Mouse (Mus musculus) megakaryocyte progenitor cell, adult 5-6 weeks (primary cell): ENCODE results near the gene Rab3d. TPM values are rescaled to one million over a fixed set of nuclear protein-coding genes. Genes with fewer than 3 reads are reported as not detected.
A peak's percentile ranks its signal among the peaks of the same experiment; 100 is the strongest.

ENCODE experiments used
- ATAC-seq: replicated peaks from 2 replicates; pipeline ENCODE4 v1.8.0; 2016; ENCODE audit warnings: mild to moderate bottlenecking, moderate TSS enrichment, inconsistent platforms; ENCODE audit not compliant: poor library complexity
- total RNA-seq, 2 experiments: library from RNA; stranded (forward) in 1 of 2; stranded (reverse) in 1 of 2; fragments of 157-497, 149-512 nt in 1 of 2; fragments of 200-1000 nt in 1 of 2; gene quantifications; 2 replicates each; pipeline versions ENCODE4 v1.2.3 to v1.2.4; 2015 to 2017

Gene Rab3d
- total RNA-seq, 2 experiments from 2014 or later, result 14.5 to 37.3 TPM

DNA sequence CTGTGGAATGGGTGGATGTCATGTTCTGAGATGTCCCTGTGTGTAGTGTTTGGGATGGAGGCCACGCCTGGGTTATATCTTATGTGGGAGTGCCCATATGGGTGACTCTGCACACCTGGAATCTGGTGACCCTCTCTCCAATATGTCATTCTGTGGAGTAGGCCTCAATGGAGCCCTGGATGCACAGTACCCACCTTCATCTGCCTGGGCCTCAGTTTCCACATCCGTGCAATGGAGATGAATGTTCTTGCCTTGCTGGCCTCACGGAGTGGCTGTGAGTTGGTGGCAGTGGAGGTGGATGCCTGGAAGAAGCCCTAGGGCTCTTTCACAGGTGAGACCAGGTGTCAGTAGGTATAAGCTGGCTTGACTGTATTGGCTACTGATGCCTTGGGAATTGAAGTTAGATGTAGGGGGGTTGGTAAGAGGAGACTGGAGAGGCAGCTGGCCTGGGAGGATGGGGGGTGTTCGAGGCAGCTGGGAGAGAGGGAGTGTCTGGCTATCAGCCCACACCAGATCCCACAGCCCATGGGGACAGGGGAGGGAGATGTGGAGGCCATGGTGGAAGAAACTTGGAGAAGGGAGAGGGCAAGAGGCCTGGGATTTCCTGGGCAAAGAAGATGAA is 20.4 kb upstream of the Rab3d start:
- ATAC-seq, result no peak

DNA sequence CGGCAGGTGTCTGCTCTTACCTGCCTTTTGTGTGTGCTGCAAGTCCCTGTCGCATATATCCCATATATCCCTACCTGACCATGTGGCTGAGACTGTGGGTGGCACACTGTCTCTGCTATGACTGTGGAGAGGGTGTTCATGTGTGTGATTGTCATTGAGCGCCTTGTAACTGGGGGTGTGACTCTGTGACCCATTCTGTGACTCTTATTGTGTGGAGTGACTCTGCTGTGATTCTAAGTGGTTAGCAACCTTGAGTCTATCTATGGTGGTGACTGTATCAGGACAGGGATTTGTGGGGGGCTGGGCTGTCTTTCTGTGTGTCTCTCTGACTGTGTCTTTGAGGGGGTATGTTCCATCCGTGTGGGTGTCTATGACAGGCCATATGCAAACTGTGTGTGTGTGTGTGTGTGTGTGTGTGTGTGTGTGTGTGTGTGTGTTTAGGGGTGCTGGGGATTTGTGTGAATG is 19.8 kb upstream of the Rab3d start:
- no peak for ATAC-seq

DNA sequence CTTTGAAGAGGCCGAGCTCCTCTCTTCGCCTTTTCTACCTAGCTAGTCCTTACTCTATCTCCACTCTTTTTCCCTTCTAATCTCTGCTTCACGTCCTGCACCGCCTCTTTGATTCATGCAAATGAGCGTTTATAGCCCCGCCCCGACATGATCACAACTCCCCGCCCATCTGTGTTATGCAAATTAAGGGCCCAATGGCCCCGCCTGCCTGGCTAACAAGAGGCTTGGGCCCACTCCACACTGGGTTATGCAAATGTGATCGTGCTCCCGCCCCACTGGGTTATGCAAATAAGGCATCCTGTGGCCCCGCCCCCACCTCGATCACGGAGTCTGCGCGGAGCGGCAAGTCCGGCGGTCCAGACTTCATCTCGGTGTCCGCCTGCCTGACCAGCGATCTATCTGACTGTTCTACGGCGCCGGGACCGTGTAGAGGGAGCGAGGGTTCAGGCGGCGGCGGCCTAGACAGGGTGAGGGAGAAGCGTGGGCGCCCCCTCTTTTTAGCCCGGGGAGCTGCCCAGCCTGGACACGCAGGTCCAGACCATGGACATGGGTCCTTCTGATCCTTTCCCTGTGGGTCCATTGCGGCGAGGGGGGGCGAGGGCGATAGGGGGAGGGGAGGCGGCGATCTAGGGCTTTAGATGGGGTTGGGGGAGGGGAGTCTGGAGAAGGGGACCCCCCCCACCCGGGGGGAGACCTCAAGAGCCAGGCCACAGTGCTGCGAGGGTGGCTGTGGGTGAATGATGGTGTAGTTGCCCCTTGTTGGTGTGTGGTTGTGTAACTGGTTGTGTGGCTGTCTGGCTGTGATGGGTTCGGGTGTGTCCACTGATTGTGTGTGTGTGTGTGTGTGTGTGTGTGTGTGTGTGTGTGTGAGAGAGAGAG is 18.9 kb upstream of the Rab3d start, which contains the start of gene Plppr2:
Plppr2 (plus strand) TSS at position 342 of the 879 bp plus-strand sequence.
- ATAC-seq, result peak; percentile 97

DNA sequence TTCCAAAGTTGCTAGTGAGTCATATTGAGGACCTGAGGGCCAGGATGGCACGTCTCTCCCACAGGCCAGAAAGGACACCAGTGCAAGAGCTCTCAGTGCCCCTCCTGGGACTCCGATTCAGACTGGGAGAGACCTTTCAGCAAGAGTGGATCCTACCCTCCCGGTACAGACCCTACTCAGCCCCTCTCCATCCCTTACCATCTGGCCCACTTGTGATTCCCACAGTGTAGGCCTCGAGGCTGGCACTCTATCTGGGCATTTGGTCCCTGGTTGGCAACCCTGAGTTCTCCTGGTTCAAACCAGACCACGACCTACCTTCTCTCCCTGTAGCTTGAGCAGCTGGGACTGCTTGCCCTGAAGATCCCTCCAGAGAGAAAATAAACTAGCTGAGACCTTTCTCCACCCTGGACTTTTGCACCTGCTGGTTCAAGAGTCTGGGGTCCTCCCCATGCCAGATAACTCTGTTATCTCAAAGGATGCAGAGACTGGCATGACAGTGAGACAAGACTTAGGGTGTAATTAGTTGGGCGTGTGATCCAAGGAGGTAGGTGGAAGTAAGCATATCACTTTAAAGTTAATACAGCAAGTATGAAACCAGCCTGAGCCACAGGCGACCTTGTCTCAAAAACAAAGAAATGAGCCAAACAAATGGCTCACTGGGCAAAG is 17.6 kb upstream of the Rab3d start:
- ATAC-seq, result no peak

DNA sequence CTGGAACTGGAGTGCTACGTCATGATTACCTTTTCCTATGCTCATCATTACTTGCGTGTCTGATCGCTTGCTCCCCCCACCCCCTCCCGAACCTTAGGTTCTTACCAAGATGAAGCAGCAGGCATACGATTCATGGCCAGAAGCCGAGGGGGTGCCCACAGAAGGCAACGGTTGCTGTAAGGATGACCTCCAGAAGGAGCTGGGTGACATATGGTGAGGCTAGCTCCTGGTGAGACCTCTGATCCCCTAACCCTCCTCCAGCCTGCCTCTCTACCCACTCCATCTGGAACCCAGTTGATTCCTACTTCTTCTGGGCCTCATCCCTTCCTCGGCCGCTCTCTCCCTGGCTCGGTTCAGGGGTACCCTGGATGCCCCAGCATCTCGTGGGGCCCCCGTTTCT is 16.0 kb upstream of the Rab3d start:
- no peak for ATAC-seq

DNA sequence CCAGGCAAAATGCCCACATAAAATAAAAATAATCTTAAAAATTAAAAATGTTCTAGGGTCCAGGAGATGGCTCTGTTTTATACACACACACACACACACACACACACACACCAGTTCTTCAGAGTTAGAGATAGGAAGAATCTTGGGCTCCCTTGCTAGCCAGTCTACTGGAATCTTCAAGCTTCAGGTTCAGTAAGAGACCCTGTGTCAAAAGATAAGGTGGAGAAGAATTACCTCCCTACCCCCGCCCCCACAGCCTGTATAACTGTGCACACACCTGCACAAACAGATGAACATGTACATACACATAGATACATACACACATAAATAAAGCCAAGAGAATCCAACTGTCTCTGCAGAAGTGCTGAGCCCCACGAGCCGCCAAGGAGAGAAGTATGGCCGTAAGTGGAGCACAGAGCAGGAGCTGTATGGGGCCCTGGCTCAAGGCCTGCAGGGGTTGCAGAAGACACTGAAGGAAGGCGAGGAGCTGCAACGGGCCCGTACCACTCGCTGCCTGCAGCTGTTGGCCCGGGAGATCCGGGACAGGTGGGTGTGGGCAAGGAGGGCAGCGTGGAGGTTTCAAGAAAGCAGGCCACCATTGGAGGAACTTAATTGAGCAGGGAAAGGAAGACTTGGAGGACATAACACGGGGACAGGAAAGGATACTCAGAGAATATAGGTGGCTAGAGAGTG is 14.6 kb upstream of the Rab3d start:
- ATAC-seq, result no peak

DNA sequence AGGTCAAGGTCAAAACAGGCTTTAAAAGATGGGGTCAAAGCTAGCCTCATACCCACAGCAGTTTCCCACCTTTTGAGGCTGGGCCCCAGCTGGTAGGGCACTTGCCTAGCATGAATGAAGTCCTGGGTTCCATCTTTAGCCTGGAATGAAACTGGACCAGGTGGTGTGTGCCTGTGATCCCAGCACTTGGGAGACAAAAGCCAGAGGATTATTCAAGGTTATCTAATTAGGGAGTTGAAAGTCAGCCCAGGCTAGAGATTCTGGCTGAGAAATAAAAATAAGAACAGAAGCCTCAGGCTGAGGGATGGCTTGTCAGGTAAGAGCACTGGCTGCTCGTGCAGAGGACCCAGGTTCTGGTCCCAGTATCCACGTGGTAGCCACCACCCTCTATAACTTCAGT is 14.0 kb upstream of the Rab3d start:
- ATAC-seq, result no peak

DNA sequence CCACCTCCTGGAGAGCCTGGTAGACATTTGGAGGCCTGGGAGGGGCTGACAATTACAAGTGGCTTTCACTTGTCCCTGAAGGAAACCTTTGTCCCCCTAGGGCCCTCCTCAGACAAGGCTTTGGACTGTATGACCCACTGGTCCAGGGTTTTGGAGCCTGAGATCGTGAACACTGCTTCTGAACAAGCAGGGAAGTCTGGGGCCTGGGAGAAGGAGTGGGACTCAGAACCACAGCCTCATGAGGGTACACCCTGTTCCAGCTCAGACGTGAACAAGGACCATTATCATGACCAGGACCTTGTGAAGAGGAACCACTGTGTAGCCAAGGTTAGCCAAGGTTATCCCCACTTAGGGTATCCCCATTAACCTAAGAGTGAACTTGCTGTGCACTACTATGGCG is 11.2 kb upstream of the Rab3d start:
- no peak for ATAC-seq

DNA sequence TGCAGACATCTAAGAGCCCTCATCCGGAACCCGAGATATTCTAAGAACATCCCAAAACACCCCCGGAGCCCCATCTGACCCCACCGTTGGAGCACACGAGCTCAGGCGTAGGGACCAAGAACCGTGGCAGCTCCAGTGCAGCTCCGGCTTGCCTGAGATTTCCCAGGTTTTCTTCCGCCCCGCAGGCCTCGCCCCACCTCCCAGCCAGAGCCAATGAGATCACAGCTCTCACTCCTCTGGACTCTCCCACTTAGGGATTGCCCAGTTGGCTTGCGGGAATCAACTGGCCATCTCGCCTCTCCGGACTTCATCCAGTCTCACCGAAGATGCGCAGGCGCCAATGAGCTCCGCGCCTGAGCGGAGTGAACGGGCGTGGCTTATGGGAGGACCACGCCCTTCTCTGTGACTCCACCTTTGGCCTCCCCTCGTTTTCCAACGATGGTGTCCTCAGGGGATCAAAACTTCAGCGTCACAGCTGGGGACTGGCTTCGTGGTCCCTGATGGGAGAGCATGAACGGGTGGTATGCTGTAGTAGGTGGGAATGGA is 9.3 kb upstream of the Rab3d start, which contains the start of the genes Ccdc159 and Tmem205:
Ccdc159 (plus strand) TSS at position 264 of the 546 bp plus-strand sequence.
Tmem205 (minus strand) TSS at position 349 of the 546 bp plus-strand sequence.
- ATAC-seq, result peak; percentile 77

DNA sequence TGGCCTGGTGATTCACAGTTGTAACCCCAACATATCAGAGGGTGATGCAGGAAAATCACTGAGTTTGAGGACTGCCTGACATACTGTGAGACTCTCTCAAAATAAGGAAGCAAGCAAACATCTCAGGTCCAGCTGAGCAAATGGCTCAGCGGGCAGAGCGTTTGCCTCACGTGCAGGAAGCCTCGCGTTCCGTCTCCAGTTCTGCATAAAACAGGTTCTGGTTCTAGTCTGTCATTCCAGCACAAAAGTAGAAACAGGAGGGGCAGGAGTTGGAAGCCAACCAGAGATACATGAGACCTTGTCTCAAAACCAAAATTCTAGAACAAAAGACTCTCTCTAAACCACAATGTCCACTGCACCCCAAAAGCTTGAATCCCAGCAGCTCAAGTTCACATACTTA is 8.8 kb upstream of the Rab3d start:
- 0 out of 2 replicates have a peak, but pooled peaks have one; percentile 7 for ATAC-seq

DNA sequence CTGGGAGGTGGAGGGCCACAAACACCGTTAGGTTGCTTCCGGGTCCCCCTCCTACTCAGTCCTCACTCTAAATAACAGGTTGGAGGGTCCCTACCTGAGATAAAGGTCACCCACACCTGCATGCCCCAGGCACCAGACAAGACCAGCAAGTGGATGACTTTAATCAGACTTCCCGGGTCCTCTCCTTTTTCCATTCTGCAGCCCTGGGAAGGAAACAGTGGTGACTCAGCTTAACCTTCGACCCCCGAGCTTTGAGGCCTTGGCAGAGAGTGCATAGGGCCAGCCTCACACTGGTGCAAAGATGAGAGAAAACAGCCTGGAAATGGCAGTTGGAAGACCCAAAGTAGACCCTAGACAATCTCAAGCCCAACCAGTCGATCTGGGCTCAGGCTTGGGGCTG is 8.2 kb upstream of the Rab3d start:
- ATAC-seq, result no peak

DNA sequence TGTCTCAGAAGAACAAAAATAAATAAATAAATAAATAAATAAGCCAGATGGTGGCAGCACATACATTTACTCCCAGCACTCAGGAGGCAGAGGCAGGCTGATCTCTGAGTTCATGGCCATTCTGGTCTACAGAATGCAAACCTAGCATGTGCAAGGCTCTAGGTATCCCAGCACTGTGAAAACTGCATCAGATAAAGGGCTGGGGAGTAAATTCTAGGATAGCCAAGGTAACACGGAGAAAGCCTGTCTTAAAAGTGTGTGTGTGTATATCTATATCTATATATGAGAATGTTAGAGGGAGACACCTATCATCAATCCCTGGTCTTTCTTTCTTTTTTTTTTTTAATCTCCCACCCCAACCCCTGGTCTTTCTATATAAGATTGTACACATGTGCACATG is 7.5 kb upstream of the Rab3d start:
- no peak for ATAC-seq

DNA sequence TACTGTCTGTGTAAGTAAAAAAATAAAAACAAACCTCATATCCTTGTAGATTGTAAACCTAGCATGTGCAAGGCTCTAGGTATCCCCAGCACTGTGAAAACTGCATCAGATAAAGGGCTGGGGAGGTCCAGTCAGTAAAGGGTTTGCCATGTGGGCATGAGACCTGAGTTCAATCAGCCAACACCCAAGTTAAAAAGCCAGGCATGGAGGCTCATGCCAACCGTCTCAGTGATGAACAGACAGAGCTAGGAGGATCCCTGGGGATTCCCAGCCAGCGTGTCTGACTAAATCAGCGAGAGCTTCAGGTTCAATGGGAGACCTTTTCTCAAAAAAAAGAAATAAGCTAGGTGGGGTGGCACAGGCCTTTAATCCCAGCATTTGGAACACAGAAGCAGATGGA is 7.0 kb upstream of the Rab3d start:
- no peak for ATAC-seq

DNA sequence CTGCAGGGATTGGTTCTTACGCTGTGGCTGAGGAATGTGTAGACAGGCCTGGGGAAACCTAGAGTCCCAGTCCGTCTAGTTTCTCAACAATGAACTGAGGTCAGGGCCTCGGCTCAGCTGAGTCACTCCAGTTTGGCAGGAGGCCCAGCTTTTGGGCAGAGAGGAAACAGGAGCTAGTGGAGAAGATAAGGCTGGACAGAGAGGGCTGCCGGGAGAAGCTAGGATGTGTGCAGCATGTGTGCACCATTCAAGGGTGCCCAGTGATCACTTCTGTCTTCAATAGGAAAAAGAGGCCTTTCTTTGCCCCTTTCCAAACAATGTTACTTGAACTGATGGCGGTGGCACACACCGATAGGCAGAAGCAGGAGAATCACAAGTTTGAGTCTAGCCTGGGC is 6.1 kb upstream of the Rab3d start:
- peak; percentile 74 for ATAC-seq

DNA sequence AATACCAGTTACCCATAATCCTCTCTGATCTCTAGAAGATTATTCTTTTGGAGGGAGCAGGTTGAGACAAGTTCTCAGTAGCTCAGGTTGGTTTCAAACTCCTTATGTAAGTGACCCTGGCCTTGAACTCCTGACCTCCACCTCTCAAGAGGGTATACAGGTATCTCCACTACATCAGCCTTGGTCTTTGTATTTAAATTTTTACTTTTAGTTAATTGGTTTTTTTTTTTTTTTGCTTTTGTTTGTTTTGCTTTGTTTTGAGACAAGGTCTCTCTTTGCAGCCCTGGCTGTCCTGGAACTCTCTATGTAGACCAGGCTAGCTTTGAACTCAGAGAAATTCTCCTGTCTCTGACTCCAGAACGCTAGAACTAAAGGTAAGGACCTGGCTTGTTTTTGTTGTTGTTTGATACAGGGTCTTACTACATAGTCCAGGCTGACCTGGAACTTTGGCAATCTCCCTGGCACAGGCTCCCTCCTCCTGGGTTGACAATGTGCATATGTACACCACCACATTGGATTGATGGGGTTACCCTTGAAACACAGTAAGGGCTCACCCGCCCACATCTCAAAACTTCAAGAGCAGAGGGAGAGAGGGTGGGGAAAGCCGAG is 5.6 kb upstream of the Rab3d start:
- ATAC-seq, result no peak

DNA sequence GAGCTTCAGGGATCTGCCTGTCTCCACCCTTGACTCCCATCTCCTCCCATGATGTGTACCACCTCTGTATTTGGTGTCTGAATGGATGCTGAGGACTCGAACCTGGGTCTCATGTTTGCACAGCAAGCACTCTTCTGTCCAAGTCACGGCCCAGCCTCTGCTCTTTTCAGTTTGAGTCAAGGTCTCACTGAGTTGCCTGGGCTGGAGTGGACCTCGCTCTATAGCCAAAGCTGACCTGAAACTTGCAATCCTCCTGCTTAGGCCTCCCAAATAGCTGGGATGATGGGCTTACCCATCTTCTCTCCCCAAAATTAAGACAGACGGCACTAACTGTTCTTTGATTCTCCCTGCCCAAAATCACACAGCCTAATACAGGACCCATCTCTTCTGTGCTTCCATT is 5.0 kb upstream of the Rab3d start:
- no peak for ATAC-seq

DNA sequence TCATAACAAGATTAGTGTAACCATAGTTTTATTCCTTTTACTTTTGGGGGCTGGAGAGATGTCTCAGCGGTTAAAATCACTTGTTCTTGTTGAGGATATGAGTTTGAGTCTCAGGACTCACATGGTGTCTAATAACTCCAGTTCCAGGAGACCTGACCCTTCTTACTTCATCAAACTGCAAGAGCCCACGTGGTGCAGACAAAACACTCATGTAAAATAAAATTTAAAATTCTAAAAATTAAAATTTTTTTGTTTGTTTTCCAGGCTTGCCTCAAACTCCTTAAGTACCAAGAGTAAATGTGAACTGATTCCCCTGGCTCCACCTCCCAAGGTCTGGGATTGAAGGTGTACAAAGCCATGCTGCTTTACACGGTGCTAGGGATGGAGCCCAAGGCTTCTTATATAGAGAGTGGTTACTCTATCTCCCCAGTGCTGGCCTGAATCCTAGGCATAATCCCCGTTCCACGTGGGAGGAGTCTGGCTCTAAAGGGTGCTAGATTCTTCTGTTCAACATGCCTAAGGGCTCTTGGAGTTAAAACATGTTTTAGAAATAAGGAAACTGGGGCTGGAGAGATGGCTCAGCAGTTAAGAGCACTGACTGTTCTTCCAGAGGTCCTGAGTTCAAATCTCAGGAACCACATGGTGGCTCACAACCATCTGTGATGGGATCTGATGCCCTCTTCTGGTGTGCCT is 846 bp upstream of the Rab3d start:
- no peak for ATAC-seq

DNA sequence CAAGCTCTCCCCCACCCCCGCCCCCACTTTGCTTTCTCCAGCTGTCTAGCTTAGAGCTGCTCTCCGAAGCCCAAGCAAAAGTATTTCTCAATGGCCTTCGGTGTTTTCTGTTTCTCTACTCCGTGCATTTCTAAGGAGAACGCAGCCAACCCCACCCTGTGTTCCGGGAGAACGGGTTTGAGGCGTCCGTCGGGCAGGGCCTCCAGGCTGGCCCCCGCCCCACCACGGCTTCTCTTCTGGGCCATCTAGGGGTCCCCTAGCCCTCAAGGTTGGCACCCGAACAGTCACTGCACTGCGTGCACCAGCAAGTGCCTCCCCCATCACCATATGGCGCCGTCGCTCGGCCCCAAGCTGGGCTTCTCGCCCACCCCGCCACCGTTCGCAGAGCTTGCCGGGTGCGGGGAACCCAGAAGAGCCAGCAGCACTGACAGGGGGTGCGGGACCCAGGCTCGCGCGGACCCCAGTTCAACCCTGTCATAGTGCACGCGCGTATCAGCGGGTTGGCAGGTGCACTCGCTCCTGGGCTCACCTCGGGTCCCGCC is 428 bp downstream of the Rab3d start:
- peak; percentile 11 for ATAC-seq

DNA sequence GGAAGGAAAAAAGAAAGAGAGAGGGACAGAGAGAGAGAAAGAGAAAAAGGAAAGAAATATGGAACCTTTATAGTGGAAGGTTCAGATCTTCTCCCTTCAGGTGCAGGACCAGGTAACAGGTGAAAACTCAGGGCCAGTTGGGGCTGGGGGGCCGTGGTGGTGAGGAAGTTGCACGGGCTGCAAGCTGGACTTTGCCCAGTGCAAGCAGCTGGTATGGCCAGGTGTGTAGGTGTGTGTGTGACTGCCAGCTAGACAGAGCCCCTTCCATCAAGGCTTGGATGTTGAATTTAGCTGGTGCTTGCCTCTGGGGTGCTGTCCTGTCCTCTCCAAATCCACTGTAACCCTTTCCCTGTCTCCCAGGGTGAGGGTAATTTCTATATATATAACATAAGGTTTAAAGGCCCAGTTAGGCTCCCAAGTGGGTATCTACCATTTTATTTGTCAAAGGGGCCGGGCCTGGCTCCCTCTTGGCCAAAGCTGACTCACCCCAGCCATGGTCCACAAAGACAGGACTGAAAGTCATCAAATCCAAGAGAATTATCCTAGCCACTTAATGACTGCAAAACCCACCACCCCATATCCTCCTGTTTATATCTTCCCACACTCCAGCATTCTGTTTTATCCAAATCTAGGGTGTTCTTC is 1.0 kb downstream of the Rab3d start:
- no peak for ATAC-seq
